Mouse (Mus musculus) mesoderm, embryonic 11.5 days (tissue): ENCODE measurements around the gene Apoa1.

Experiments used
- DNase-seq: peaks from one replicate; pipeline ENCODE4 v3.0.0-alpha.2; 2012; ENCODE audit warnings: low read depth, low spot score

Apoa1 gene

DNA sequence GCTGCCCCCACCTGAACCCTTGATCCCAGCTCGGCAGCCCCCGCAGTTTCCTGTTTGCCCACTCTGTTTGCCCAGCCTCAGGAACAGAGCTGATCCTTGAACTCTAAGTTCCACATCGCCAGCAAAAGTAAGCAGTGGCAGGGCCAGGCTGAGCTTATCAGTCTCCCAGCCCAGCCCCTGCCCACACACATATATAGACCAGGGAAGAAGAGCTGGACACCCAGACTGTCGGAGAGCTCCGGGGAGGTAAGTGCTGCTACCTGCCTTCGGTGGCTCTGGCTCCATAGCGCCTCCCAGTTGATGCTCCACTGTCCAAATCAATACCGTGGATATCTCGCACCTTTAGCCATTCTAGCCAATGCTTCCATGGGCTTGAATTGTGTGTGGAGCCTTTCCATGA is at the start of gene Apoa1:
Apoa1 (plus strand) TSS at position 90 of the 400 bp plus-strand sequence.
- no peak for DNase-seq

DNA sequence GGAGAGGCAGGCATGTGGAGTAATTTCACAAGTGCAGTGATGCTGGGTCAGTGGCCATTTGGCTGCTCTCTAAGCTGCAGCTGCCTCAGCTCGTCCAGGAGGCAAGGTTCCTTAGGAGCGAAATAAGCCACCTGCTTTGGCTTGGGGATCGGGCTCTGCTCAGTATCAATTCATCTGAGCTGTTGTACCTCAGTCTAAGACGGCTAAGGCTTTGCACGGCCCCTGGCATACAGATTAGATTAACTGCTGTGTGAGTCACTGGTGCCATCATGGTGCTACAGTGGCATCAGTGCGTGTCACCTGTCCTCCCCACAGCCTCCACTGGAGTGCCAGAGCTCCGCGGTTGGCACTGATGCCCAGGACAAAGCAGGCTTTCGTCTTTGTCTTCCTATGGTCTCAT is 49.8 kb upstream of the Apoa1 start:
- no peak for DNase-seq

GRCm38 (mm10) chr9:46181297-46181696 is 47.1 kb upstream of the Apoa1 start:
- no peak for DNase-seq

GRCm38 (mm10) chr9:46184542-46184941 is 43.8 kb upstream of the Apoa1 start:
- DNase-seq, result no peak

GRCm38 (mm10) chr9:46185191-46185590 is 43.2 kb upstream of the Apoa1 start:
- DNase-seq, result peak; percentile 53

GRCm38 (mm10) chr9:46186387-46186786 is 42.0 kb upstream of the Apoa1 start:
- no peak for DNase-seq

DNA sequence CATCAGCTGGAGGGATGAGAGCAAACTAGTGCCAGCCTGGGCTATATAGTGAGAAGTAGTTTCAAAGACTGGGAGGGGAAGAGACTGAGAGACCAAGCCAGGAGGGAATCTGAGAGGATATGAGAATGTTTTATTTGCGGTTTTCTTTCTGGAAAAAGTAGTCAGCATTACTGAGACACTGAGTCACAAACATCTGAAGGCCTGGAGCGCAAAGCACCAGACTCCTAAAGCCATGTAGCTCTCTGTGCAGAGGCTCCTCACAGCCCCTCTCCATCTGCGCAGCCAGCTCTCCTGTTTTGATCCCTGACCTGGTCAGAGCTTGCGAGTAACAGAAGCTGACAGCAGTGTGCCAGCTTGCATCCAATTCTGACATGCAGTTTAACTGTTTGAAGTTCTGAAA is 40.0 kb upstream of the Apoa1 start:
- no peak for DNase-seq

DNA sequence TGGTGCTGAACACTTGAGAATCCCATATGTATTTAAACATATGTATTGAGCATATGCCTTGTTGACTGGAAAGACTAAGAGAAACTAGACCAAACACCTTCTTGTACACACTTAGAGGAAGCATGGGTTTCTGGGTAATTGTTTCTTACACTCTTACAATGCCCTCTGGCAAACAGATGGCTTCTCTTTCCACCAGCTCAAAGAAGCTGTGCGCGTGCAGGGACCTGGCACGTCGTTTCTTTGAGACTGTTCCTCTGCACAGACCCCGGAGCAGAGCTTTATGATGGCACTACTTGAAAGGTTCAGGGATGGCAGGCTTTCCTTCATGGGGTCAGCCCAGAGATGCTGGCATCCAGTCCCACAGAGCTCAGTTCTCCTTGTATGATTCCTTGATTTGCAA is 39.4 kb upstream of the Apoa1 start:
- no peak for DNase-seq

DNA sequence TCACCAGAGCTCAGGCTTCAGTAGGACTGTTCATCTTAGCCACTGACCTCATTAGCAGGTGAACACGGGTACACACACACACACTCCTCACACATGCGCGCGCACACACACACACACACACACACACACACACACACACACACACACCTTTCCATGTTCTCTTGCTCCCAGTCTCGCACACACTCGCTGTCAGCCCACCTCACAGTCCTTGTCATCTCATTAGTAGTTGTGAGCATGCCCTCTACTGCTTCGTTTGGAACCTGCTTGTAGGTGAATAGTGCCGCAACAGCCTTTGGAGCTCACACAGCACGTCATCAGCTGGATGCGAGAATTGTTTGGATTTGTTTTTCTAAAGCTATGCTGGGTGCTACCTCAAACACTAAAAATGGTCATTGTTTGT is 39.0 kb upstream of the Apoa1 start:
- DNase-seq, result no peak

- no peak for DNase-seq
These were observed 37.1 kb upstream of the Apoa1 start for GRCm38 (mm10) chr9:46191234-46191633.

GRCm38 (mm10) chr9:46191644-46192043 is 36.7 kb upstream of the Apoa1 start:
- peak; percentile 36 for DNase-seq

DNA sequence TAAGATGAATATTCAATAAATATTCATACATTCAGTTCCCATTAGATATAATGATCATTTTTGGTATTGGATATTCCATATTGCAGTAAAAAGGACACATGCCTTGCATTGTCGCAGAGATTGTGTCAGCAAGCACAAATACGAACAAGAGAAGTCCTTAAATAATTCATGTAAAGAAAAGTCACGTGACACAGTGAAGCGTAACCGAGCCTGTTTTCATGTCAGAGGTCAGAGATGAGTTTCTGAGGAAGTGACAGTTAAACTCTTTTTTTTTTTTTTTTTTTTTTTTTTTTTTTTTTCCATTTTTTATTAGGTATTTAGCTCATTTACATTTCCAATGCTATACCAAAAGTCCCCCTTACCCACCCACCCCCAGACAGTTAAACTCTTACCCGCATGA is 35.7 kb upstream of the Apoa1 start:
- DNase-seq, result no peak

DNA sequence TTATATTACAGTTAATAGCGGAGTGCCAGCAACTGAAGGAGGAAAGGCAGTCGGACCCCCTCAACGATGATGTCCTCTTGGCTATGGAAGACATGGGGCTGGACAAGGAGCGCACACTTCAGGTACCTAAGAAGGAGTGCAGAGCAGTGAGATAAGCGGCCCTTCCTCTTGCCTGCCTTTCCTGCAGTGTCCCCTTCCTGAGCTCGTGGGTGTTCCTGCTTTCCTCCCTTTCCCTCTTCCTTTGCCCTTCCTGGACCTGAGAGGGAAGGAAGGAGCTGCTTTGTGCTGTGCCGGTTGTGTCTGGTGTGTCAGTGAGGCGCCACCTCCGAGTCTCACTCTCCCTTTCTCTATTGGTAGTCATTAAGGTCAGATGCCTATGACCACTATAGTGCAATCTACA is 33.6 kb upstream of the Apoa1 start:
- no peak for DNase-seq

DNA sequence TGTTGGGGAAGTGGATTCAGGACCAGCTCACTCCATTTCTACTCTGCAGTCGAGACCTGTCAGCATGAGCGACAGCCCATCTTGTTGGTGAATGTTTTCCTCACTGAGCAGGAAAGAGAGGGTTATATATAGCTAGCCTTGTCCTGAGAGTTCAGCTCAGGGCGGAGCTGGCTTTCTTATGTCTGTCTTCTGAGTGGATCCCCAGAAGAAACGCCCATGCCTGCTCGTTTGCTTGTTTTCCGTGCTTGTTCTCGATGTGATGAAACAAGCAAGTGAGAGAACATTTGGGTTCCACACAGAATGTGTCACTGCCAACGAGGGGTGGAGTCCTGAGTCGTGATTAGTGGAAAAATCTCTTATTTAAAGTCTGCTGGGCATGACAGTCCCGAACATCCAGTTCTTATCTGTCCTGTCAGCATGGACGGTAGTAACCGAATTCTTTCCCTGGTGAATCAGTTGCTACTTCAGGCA is 31.6 kb upstream of the Apoa1 start:
- DNase-seq, result no peak

GRCm38 (mm10) chr9:46198461-46198860 is 29.9 kb upstream of the Apoa1 start:
- no peak for DNase-seq

- DNase-seq, result no peak
These were observed 29.4 kb upstream of the Apoa1 start for GRCm38 (mm10) chr9:46198936-46199335.

DNA sequence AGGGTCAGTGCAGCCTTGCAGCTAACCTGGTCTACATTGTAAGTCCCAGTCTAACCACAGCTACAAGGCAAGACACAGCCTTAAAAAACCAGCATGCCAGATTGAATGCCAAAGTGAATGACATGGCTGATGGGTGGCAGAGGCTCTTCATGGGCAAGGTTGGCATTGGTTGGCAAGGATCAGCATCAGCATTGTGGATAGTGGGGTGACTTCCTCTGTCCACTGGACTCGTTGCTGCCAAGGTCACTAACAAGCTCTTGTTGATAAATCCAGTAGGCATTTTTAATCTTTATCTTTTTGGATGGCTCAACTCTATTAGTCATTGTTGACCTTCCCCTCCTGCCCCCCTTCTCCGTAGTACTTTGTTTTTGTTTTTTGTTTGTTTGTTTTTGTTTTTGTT is 28.8 kb upstream of the Apoa1 start:
- no peak for DNase-seq

- DNase-seq, result no peak
These were observed 21.4 kb upstream of the Apoa1 start for GRCm38 (mm10) chr9:46206834-46207500.

GRCm38 (mm10) chr9:46207501-46207869 is 20.9 kb upstream of the Apoa1 start:
- DNase-seq, result no peak

- DNase-seq, result peak; percentile 12
These were observed 19.9 kb upstream of the Apoa1 start for GRCm38 (mm10) chr9:46208401-46208974.

GRCm38 (mm10) chr9:46210473-46210872 is 17.9 kb upstream of the Apoa1 start:
- DNase-seq, result no peak

DNA sequence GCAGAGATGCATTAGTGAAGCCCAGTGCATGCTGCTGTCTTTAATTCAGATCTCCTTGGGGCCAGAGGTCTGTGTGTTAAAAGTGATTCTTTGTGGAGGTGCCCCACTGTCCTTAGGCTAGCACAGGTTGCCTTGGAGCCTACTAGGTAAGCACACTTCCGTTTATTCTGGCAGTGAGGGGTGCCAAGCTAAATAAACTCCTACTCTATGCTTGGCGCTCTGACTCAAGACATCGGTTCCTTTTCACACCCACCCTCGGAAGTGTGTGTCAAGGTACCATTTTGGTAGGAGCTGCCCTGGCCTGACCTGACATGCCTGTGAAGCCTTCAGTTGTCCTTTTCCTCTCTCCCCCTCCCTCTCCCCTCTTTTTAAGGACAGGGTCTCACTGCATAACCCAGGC is 14.1 kb upstream of the Apoa1 start:
- DNase-seq, result no peak

DNA sequence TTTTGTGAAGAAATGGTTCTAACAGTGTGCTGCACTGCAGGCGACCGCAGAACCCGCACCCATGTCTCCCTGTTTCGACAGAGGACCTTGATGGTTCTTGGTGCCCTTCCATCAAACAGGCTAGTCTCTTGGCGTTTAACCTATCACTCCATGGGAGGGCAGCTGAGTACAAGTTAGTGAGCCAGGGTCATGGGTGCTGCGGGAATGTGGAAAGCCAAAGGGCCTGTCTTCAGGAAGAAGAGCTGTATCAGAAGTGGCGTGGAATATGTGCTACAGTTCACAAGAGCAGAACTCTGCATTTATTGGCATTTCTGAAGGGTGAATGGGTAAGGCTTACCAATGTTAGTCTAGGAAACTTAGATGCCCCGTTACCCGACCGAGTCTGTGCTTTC is 13.4 kb upstream of the Apoa1 start:
- no peak for DNase-seq
